Mouse (Mus musculus) hindbrain, postnatal 0 days (tissue): Measurements from ENCODE around the gene Csmd2. TPM values are rescaled to one million over a fixed set of nuclear protein-coding genes. Genes with fewer than 3 reads are reported as not detected.

Source experiments
- ATAC-seq: fragments of 200-750 bp; cut with Nextera tagmentation; 2 replicates; pipeline ENCODE4 v1.8.0; 2017; ENCODE audit warnings: mild to moderate bottlenecking, moderate TSS enrichment, moderate library complexity
- DNase-seq: peaks from one replicate; pipeline ENCODE4 v3.0.0-alpha.2; 2015; ENCODE audit warnings: low spot score
- H3K27ac ChIP-seq: fragments of 300-500 bp; sonication (generic); 2 replicates; pipeline ENCODE4 v1.5.1; 2014; ENCODE audit warnings: mild to moderate bottlenecking
- H3K27me3 ChIP-seq: fragments of 300-500 bp; sonication (generic); 2 replicates; pipeline ENCODE4 v1.6.1; 2014; ENCODE audit warnings: low read length, mixed read lengths; ENCODE audit not compliant: insufficient read depth
- H3K36me3 ChIP-seq: fragments of 300-500 bp; sonication (generic); 2 replicates; pipeline ENCODE4 v1.6.1; 2014; ENCODE audit warnings: low read length, mixed read lengths; ENCODE audit not compliant: insufficient read depth
- H3K4me1 ChIP-seq: fragments of 300-500 bp; sonication (generic); 2 replicates; pipeline ENCODE4 v1.6.1; 2014; ENCODE audit warnings: antibody characterized with exemption, low read length, mixed read lengths; ENCODE audit not compliant: insufficient read depth
- H3K4me2 ChIP-seq: fragments of 300-500 bp; sonication (generic); 2 replicates; pipeline ENCODE4 v1.6.1; 2014; ENCODE audit warnings: low read depth, mild to moderate bottlenecking, low read length, moderate library complexity, mixed read lengths
- H3K4me3 ChIP-seq: fragments of 300-500 bp; sonication (generic); 2 replicates; pipeline ENCODE4 v1.5.1; 2014; ENCODE audit warnings: low read length
- H3K9ac ChIP-seq: fragments of 300-500 bp; sonication (generic); replicated peaks from 2 replicates; pipeline ENCODE4 v1.6.1; 2014; ENCODE audit warnings: mild to moderate bottlenecking, low read length, moderate library complexity, mixed read lengths
- H3K9me3 ChIP-seq: fragments of 300-500 bp; sonication (generic); 2 replicates; pipeline ENCODE4 v1.6.1; 2016; ENCODE audit warnings: low read length, mixed read lengths
- CTCF ChIP-seq: IDR thresholded peaks from 2 replicates; pipeline ENCODE4 v1.5.1; 2016; ENCODE audit warnings: antibody characterized with exemption, control low read depth, low read depth
- WGBS: fragments of 180-500 bp; shearing (Covaris S2); extraction: QIAGEN DNeasy Blood & Tissue Kit; methylation state at CpG from one replicate; pipeline ENCODE4 v1.1.7; 2014; 5-methylcytosine and 5-hydroxymethylcytosine counted together
- polyA plus RNA-seq: library from polyadenylated mRNA; unstranded; fragments of >200 nt; fragmentation: Nextera tagmentation; extraction: Ambion mirVana; gene quantifications from 2 replicates; pipeline ENCODE4 v1.2.1, GENCODE M21; 2015
- total RNA-seq: library from RNA; depleted of rRNA; stranded (reverse); fragments of >200 nt; gene quantifications from 2 replicates; pipeline ENCODE4 v1.2.3, GENCODE M21; 2014; rRNA removed

The Csmd2 gene
- total and polyA plus RNA-seq, 2 experiments from 2014 or later: 8.2 to 41.3 TPM

DNA sequence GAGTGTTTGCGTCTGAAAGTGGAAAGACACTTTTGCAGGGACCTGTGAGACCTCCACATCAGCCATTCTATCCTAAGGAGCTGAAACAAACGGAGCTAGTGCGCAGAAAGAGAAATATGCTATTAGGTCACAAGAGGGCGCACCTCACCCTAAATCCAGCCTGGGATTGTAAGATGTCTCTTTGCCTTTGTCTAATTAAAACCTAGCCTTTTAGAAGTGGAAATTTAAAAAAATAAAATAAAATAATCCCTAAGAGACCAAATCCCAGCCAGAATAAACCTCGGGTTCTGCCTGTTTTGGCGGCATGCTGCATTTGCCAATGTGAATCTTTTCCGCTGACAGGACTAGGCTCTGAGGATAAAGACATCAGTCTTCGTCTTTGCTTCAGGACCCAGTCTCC lies 625.7 kb downstream of the Csmd2 start:
- no peak overlapping the region for H3K9ac ChIP-seq
- no peaks in the 10 kb centered on the region for H3K36me3 ChIP-seq
- H3K4me1 ChIP-seq: peaks cover 3% of the 10 kb centered on the region; the same call in 1 of the 2 replicates
- 16% methylated on average over 8 of the region's 8 CpGs for WGBS
- no peak overlapping the region for H3K4me2 ChIP-seq
- TF ChIP-seq CTCF: peak; percentile 87
- H3K9me3 ChIP-seq: no peaks in the 10 kb centered on the region
- no peak for ATAC-seq
- H3K4me3 ChIP-seq: no peak overlapping the region
- no peaks in the 10 kb centered on the region for H3K27me3 ChIP-seq
- DNase-seq: peak; percentile 88
- no peak overlapping the region for H3K27ac ChIP-seq

DNA sequence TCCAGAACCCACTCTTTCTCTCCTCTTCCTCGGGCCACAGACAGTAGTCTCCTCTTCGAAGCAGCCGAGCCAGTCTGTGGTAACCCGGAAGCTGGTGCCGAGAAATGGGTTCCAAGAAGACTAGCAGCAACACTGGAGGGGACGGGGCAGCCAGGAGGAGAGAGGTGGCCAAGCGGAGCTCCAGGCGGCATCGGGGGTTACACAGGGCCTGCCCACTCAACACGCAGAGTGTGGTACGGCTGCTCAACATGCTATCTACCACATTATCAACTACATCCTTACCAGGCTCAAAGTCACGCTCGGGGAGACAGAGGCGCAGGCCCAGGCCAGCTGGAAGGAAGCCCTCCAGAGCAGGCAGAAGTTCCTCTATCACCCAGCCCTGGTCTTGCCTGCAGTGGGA lies 628.1 kb downstream of the Csmd2 start:
- WGBS: 83% methylated on average over 14 of the region's 14 CpGs
- H3K9me3 ChIP-seq: no peaks in the 10 kb centered on the region
- H3K4me2 ChIP-seq: no peak overlapping the region
- no peak overlapping the region for H3K4me3 ChIP-seq
- no peaks in the 10 kb centered on the region for H3K36me3 ChIP-seq
- no peaks in the 10 kb centered on the region for H3K27me3 ChIP-seq
- H3K4me1 ChIP-seq: no peaks in the 10 kb centered on the region
- TF ChIP-seq CTCF: no peak
- no peak overlapping the region for H3K27ac ChIP-seq
- ATAC-seq: no peak
- no peak for DNase-seq
- no peak overlapping the region for H3K9ac ChIP-seq

Other genes with a start within 250 kb of the Csmd2 start
- gene CK137956, start 16.9 kb upstream of the Csmd2 start, total RNA-seq: 3.0 and 3.8 TPM in 2 replicates
- gene CK137956, start 16.9 kb upstream of the Csmd2 start, polyA plus RNA-seq: 2.0 and 2.4 TPM in 2 replicates